Mouse (Mus musculus) gastrocnemius, adult 8-10 months (tissue): ENCODE data around the gene Chmp1a. TPM values are rescaled to one million over a fixed set of nuclear protein-coding genes. Genes with fewer than 3 reads are reported as not detected.
A peak's percentile ranks its signal among the peaks of the same experiment; 100 is the strongest.
"Not testable (repeated sequence)": the region's sequence is repeated elsewhere in the genome, so short reads cannot be mapped to it uniquely, and the experiment has no call there.

Source experiments
- DNase-seq, 2 experiments: peaks; one replicate each; pipeline ENCODE4 v3.0.0; 2022; ENCODE audit warnings: low spot score in 2 of 2
- total RNA-seq, 4 experiments: library from RNA; stranded (reverse); gene quantifications; 2 replicates each; pipeline ENCODE4 v1.2.4; 2022

Chmp1a gene
- 10 to 100 TPM; 51.5 to 60.8 (median 56.0) TPM for total RNA-seq

DNA sequence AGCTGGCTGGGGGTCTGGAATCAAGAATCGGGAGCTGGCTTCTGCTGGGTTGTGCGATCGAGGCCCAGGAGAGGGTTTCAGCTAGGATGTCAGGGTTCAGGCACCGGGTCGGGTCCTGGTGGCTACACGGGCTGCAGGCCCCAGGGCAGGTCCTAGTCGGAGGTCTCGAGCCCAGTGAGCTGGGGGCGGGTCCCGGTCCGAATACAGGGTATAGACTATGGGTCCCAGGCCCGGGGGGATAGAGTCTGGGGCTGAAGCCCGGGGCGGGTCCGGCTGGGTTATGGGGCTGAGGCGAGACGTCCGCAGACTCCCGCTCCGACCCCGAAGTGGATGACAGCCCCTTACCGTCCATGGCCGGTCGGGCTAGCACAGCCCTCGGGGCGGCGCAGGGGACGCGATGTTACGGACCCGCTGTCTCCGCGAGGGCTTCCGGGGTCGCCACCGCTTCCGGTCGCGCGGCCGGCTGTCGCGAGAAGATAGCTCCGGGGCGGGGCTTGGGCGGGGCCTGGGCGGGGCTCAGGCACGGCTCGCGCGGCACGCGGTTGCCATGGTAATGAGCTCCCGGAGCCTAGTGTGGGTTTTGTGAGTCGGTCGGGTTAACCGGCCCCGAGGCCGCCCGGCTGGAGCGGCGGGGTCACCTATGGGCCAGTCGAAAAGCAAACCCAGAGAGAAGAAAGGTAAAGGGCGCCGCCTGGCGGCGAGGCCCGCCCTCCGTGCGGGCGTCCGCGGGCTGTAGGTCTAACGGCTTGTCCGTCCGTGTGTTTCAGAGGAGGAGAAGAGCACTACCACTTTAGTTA lies at the start of gene Chmp1a, which contains the start of gene Spata33:
Gene Chmp1a (minus strand): TSS at position 443 of the 797 bp plus-strand sequence.
Gene Spata33 (plus strand): TSS at position 512 of the 797 bp plus-strand sequence.
- DNase-seq = peak; percentile 74 to 83

- not testable (repeated sequence) for DNase-seq
These were observed 45.0 kb upstream of the Chmp1a start for GRCm38 (mm10) chr8:123257593-123257992.

- no peak for DNase-seq
These were observed 44.6 kb upstream of the Chmp1a start for GRCm38 (mm10) chr8:123257114-123257513.

DNA sequence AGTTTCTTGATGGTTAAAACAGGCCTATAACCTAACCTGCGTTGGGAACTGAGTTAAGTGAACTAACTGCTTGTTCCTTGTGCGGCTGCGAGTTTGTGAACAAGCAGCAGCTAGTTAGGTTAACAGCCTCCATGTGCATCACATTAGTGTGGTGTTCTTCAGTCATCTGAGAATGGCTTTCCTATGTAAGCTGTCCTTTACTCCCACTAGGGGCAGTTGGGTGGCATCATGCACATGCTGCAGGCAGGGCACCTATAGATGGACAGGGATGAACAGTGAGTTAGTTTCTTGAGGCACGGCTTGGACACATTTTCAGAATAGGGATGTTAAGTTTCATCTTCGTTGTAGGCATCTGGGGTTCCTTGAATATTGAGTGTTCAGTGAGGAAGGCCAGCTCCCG lies 42.6 kb upstream of the Chmp1a start:
- no peak for DNase-seq

DNA sequence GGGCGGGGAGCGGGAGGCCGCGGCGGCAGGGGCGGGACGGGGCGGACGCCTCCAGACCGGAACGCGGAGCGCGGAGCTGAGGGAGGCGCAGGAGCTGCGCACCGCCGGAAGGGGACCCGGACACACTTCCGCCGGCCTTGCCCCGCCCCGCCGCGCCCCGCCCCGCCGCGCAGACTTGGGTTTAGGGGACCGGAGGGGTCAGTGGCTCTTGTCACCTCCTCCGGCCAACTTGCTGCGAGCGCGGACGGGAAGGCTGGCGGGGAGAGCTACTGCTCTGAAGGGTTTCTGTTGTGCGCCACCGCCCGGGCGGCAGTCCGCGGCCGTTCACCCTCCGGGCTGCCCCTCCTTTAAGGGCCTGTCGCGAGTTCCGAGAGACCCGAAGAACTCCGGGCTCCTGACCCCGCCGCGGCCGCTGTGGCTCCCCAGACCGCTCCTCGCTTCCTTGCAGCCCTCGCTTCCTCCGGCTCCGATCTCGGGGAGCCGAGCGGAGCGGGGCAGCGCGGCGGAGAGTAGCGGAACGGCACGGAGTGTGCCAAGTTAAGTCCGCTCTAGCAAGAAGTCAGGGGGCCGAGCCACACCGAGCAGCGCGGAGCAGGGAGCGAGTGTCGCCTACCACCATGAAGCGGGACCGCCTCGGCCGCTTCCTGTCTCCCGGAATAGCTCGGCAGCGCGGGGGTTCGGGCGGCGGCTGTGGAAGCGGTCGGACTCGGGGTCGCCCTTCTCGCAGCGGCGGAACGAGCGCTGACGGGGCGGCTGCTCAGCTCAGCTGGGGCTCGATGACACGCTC lies 41.7 kb upstream of the Chmp1a start, which contains the start of the genes Zfp276 and Vps9d1:
Gene Zfp276 (plus strand): TSS at position 97 of the 787 bp plus-strand sequence.
Gene Vps9d1 (minus strand): TSS at position 250 of the 787 bp plus-strand sequence.
- peak; percentile 61 to 65 for DNase-seq

GRCm38 (mm10) chr8:123253451-123254098 lies 41.0 kb upstream of the Chmp1a start:
- DNase-seq = no peak

GRCm38 (mm10) chr8:123252925-123253324 lies 40.4 kb upstream of the Chmp1a start:
- no peak for DNase-seq

DNA sequence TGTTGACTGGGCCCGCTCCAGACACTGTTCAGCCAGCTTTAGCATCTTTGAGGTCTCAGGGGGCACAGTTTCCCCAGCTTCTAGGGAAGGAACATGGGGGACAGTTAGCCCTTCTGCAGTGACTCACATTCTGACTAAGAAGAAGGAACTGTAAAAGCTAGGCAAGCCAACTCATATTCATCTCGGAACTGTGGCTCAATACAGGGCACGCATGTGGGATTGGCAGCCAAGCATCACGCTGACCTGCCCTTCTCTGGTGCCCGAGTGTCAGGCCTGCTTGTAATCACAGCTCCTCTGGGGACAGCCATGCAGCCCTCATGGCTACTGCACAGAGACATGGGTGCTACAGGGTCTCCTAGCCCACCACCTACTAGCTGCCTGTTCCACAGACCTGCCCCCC lies 38.4 kb upstream of the Chmp1a start:
- no peak for DNase-seq

- DNase-seq = no peak
These were observed 36.0 kb upstream of the Chmp1a start for GRCm38 (mm10) chr8:123248596-123248995.

- no peak for DNase-seq
These were observed 35.2 kb upstream of the Chmp1a start for GRCm38 (mm10) chr8:123247748-123248147.

GRCm38 (mm10) chr8:123245543-123245942 lies 33.0 kb upstream of the Chmp1a start:
- no peak for DNase-seq

GRCm38 (mm10) chr8:123244382-123244781 lies 31.8 kb upstream of the Chmp1a start:
- DNase-seq = no peak

DNA sequence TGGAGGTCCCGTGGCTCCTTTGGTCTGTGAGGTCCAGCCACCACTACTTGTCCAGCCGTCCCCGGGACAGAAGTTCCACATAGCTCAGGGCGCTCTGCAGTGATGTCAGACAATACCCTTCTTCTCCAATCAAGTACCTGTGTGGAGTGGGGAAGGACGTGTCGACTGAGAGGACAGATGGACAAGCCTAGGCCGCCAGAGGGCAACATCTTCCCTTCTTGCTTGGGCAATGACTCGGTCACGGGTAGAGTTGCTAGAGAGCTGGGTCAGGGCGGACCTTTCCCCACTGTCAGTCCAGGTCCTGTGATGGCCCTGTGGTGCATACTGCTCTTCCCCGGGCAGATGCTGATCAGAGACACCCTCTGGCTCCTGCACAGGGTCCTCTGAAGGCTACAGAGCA lies 30.5 kb upstream of the Chmp1a start:
- DNase-seq = no peak

DNA sequence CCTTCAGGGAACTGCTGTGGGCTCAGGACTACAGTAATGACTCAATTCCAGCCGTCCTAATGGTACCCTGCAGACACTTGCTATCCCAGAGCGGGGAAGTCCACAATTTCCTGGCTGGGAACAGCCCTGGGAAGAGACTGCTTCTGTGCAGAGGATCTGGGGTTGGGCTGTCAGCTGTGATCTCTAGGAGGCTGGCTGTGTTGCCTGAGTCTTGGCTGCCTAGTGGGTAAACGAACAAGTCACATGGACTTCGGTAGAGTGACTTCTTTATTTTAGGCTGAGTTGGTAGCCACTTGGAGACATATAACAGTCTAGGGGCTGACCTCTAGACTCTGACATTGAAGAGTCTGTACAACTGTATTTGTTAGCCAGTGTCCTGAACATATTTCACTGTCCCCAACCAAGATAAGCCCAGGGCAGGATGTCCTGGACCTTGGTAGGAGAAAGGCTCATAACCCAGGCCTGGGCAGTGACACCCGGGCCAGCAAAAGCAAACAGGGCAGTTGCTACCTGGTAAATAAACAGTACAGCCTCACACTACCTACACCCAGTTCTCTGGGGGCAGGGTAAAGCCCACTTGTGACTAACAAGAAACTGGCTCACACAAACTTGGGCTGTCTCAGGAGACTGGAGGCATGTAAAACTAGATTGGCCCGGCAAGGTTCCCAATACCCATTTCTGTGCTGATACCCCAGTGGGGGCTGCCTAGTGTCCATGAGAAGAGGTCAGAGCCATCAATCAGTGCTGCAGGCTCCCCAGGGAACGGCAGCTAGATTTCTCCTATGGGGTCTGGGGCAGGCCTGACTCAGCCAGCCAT lies 29.8 kb upstream of the Chmp1a start:
- no peak for DNase-seq

GRCm38 (mm10) chr8:123239398-123239797 lies 26.8 kb upstream of the Chmp1a start:
- DNase-seq = no peak

DNA sequence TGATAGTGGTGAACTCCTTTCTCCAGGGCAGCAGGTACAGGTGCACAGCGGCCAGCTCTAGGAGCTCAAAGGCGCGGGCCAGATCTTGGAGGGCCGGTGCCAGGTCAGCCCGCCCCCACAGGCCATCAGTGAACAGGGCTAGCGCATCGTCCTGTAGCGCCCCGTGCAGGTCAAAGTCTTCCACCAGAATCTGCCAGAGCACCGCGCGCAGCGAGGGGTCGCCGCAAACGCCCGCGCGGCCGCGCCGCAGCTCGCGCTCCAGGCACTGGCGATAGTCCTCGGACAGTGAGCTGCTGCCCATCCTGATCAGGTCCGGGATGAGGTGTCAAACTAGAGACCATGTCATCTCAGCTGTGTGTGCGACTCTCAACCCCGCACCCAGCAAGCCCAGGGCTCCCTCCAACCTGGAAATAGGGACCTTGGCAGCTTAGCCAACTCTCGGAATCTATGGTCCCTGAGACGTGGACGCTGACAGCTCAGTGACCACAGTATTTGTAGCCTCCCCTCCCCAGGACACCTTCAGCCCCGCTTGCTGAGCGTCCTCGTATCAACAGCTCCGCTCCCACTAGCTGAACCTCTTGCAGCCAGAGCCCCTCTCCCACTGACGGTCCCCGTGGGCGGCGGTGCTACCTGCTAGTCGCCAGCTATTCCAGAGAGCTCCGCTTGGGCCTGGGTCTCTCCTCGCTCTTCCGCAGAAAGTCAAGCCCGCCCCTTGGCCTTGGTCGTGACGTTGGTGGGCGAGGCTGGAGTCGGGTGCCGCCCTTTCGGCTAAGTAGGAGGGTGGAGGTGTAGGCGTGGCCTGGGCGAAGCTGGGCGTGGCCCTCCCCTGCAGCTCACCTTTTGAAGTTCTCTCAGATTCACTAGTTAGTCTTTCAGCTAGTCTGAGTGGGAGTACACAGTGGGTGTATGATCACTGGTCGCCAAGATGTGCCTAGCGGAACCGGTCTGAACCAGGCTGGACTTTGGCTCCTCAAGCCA lies 23.2 kb upstream of the Chmp1a start, which contains the start of gene Spata2l:
Gene Spata2l (minus strand): TSS at position 714 of the 978 bp plus-strand sequence.
- peak; percentile 75 to 79 for DNase-seq

DNA sequence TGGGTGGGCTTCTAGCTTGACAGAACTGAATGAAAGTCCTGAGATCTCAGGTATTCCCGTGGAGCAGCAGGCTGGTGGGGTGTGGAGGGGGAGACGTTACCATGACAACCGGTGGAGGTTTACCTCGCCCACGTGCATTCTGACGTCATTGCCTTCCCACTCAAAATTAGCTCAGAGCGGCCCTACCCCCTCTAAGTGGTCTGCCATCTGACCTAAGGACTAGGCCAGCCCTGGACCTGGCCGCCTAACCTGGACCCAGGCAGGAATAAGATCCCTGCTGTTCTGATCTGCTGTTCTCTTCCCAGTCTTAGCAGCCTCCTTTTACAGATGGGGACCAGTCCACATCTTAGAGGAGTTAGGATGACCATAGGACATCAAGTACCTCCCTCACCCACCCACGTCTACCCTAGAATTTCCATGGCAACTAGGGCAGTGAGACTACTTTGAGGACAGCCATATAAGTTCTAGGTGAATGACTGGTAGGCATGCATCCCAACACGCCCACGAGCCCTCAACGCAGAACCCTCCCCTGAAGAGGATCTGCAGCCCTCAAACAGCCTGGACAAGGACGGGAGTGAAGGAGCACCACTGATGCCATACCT lies 22.5 kb upstream of the Chmp1a start:
- DNase-seq = no peak

DNA sequence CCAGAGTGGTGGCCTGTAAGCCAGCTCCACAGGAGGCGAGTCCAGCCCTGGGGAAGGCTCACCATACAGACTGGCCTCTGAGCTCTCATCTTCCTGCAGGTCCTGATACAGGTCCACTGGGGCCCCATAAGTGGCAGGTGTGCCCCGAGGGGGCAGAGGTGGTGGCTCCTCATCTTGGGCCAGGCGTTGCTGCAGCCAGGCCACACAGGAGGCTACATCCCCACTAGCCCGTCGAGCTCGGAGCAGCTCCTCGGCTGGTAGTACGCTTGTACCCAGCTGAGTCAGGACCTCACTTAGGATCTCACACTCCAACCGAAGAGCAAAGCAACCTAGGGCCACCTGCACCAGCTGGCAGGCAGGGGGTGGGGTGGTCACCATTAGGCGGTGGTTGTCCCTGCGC lies 21.2 kb upstream of the Chmp1a start:
- DNase-seq = no peak

DNA sequence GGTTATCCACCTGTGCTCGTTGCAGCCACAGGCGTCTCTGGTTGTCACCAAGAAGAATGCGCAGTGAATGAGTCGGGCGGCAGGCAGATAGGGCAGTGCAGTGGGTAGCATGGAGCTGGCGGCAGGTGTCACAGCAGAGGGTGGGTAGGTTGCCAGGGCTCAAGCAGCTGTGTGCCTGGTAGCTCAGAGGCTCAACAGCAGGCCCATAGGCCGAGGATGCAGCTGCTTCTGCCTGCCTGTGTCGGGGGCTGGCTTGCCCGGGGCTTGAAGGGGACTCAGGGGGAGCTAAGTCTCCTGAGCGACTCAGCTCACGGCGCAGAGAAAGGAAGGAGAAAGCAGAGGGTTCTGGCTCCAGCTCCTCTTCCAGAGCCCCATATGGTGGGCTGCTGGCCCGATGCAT lies 20.7 kb upstream of the Chmp1a start:
- no peak for DNase-seq
